Mouse (Mus musculus) E14TG2a.4 (cell line): ENCODE results near the gene Mapk8.

ENCODE experiments used
- H3K27me3 ChIP-seq: 2 replicates; pipeline ENCODE4 v1.6.1; 2014; ENCODE audit warnings: low read length, control low read depth; ENCODE audit not compliant: insufficient read depth
- H3K36me3 ChIP-seq: 2 replicates; pipeline ENCODE4 v1.6.1; 2014; ENCODE audit warnings: low read length, control low read depth; ENCODE audit not compliant: insufficient read depth
- H3K4me1 ChIP-seq: replicated peaks from 2 replicates; pipeline ENCODE4 v1.6.1; 2014; ENCODE audit warnings: low read depth, low read length, control low read depth
- H3K4me3 ChIP-seq: replicated peaks from 2 replicates; pipeline ENCODE4 v1.5.1; 2014; ENCODE audit warnings: mild to moderate bottlenecking, low read length
- H3K9me3 ChIP-seq: 2 replicates; pipeline ENCODE4 v1.6.1; 2014; ENCODE audit warnings: low read length, control low read depth
- CTCF ChIP-seq: conservative IDR thresholded peaks from 2 replicates; pipeline ENCODE4 v1.5.1; 2014; ENCODE audit warnings: low read length
- NANOG ChIP-seq: IDR thresholded peaks from 2 replicates; pipeline ENCODE4 v1.6.1; 2014; ENCODE audit warnings: borderline replicate concordance, low read length, mixed read lengths
- POU5F1 ChIP-seq: IDR thresholded peaks from 2 replicates; pipeline ENCODE4 v1.6.1; 2014; ENCODE audit warnings: low read length, borderline replicate concordance

Mapk8 gene

GRCm38 (mm10) chr14:33351019-33351418, 95.9 kb downstream of the Mapk8 start:
- Histone ChIP-seq H3K36me3 (no peaks in the 10 kb centered on the region), H3K27me3 (peaks cover 36% of the 10 kb centered on the region), H3K4me1 (peaks cover 12% of the 10 kb centered on the region), H3K9me3 (no peaks in the 10 kb centered on the region), H3K4me3 (peak overlapping the region; percentile 77)
- TF ChIP-seq CTCF (no peak), POU5F1 (no peak), NANOG (no peak)

- TF ChIP-seq POU5F1 (no peak), NANOG (no peak), CTCF (no peak)
- H3K9me3 ChIP-seq: no peaks in the 10 kb centered on the region
- H3K4me3 ChIP-seq: no peak overlapping the region
- H3K27me3 ChIP-seq: peaks cover 32% of the 10 kb centered on the region
- no peaks in the 10 kb centered on the region for H3K36me3 ChIP-seq
- peaks cover 12% of the 10 kb centered on the region for H3K4me1 ChIP-seq
These were observed 98.8 kb downstream of the Mapk8 start for GRCm38 (mm10) chr14:33348146-33348545.

- Histone ChIP-seq H3K4me1 (peaks cover 12% of the 10 kb centered on the region), H3K4me3 (no peak overlapping the region), H3K27me3 (peaks cover 28% of the 10 kb centered on the region), H3K36me3 (no peaks in the 10 kb centered on the region), H3K9me3 (no peaks in the 10 kb centered on the region)
- TF ChIP-seq NANOG: no peak
- no peak for TF ChIP-seq POU5F1
- no peak for TF ChIP-seq CTCF
These were observed 99.2 kb downstream of the Mapk8 start for GRCm38 (mm10) chr14:33347738-33348137.

GRCm38 (mm10) chr14:33346546-33346945, 100.4 kb downstream of the Mapk8 start:
- Histone ChIP-seq H3K36me3 (no peaks in the 10 kb centered on the region), H3K9me3 (no peaks in the 10 kb centered on the region), H3K4me3 (no peak overlapping the region), H3K27me3 (peaks cover 16% of the 10 kb centered on the region), H3K4me1 (peaks cover 8% of the 10 kb centered on the region)
- TF ChIP-seq NANOG (no peak), CTCF (no peak), POU5F1 (no peak)

- H3K27me3 ChIP-seq: no peaks in the 10 kb centered on the region; the same call in 1 of the 2 replicates
- H3K36me3 ChIP-seq: no peaks in the 10 kb centered on the region
- TF ChIP-seq CTCF: no peak
- no peak for TF ChIP-seq NANOG
- no peak for TF ChIP-seq POU5F1
- no peaks in the 10 kb centered on the region for H3K4me1 ChIP-seq
- H3K4me3 ChIP-seq: no peak overlapping the region
- H3K9me3 ChIP-seq: no peaks in the 10 kb centered on the region
These were observed 103.7 kb downstream of the Mapk8 start for GRCm38 (mm10) chr14:33343131-33343725.

- no peaks in the 10 kb centered on the region for H3K36me3 ChIP-seq
These were observed 108.3 kb downstream of the Mapk8 start for GRCm38 (mm10) chr14:33338684-33339083.

GRCm38 (mm10) chr14:33335733-33336132, 111.2 kb downstream of the Mapk8 start:
- no peaks in the 10 kb centered on the region for H3K27me3 ChIP-seq
- H3K9me3 ChIP-seq: no peaks in the 10 kb centered on the region
- TF ChIP-seq POU5F1 (no peak), NANOG (no peak), CTCF (no peak)
- no peaks in the 10 kb centered on the region for H3K36me3 ChIP-seq
- H3K4me3 ChIP-seq: no peak overlapping the region
- peaks cover 24% of the 10 kb centered on the region for H3K4me1 ChIP-seq

More at GRCm38 (mm10) chr14:33338684-33339083, 108.3 kb downstream of the Mapk8 start:
- Histone ChIP-seq H3K27me3 (no peaks in the 10 kb centered on the region), H3K4me3 (no peak overlapping the region), H3K9me3 (no peaks in the 10 kb centered on the region), H3K4me1 (no peaks in the 10 kb centered on the region)
- TF ChIP-seq CTCF: no peak
- no peak for TF ChIP-seq NANOG
- TF ChIP-seq POU5F1: no peak

GRCm38 (mm10) chr14:33334402-33334801, 112.6 kb downstream of the Mapk8 start:
- Histone ChIP-seq H3K4me1 (peaks cover 30% of the 10 kb centered on the region), H3K4me3 (no peak overlapping the region), H3K36me3 (no peaks in the 10 kb centered on the region), H3K27me3 (no peaks in the 10 kb centered on the region), H3K9me3 (no peaks in the 10 kb centered on the region)
- no peak for TF ChIP-seq POU5F1
- TF ChIP-seq NANOG: no peak
- no peak for TF ChIP-seq CTCF

GRCm38 (mm10) chr14:33333833-33334232, 113.1 kb downstream of the Mapk8 start:
- H3K36me3 ChIP-seq: no peaks in the 10 kb centered on the region
- no peaks in the 10 kb centered on the region for H3K27me3 ChIP-seq
- TF ChIP-seq CTCF: peak; percentile 98
- no peak for TF ChIP-seq NANOG
- peaks cover 36% of the 10 kb centered on the region for H3K4me1 ChIP-seq
- no peaks in the 10 kb centered on the region for H3K9me3 ChIP-seq
- no peak overlapping the region for H3K4me3 ChIP-seq
